Mouse (Mus musculus) myocyte (in vitro differentiated cells): ENCODE data around the gene Gm21190.
"Not testable (repeated sequence)": the region's sequence is repeated elsewhere in the genome, so short reads cannot be mapped to it uniquely, and the experiment has no call there.

Experiments
- E2F4 ChIP-seq: IDR thresholded peaks from one replicate; pipeline ENCODE4 v1.6.1; 2011; ENCODE audit warnings: mild to moderate bottlenecking, control low read depth, moderate library complexity; ENCODE audit not compliant: insufficient read depth
- MYOG ChIP-seq, 3 experiments: IDR thresholded peaks; one replicate each; pipeline ENCODE4 v1.6.1; 2011; ENCODE audit warnings: control low read depth in 2 of 3, low read depth in 2 of 3, mild to moderate bottlenecking in 2 of 3; ENCODE audit not compliant: insufficient read length in 2 of 3, control insufficient read depth in 1 of 3, insufficient read depth in 1 of 3
- POLR2A ChIP-seq: IDR thresholded peaks from one replicate; pipeline ENCODE4 v1.6.1; 2011; ENCODE audit warnings: low read depth, mild to moderate bottlenecking, control low read depth, moderate library complexity; ENCODE audit not compliant: insufficient read length
- POLR2AphosphoS2 ChIP-seq: IDR thresholded peaks from one replicate; pipeline ENCODE4 v1.6.1; 2011; ENCODE audit warnings: low read depth, control low read depth; ENCODE audit not compliant: insufficient read length
- TCF3 ChIP-seq: IDR thresholded peaks from one replicate; pipeline ENCODE4 v1.6.1; 2011; ENCODE audit warnings: low read depth, control low read depth; ENCODE audit not compliant: insufficient read length

- not testable (repeated sequence) for TF ChIP-seq POLR2A; MYOG (IDR thresholded peaks at IDR 0.05; ENCODE audit: control insufficient read depth in 1 of 3, insufficient read depth in 1 of 3, insufficient read length in 2 of 3, low read depth in 2 of 3); E2F4; TCF3; POLR2AphosphoS2
These were observed at the start of gene Gm21190 for GRCm38 (mm10) chr5:15529122-15529521.
